Mouse (Mus musculus): ENCODE results near the gene Sstr4. TPM values are rescaled to one million over a fixed set of nuclear protein-coding genes. Genes with fewer than 3 reads are reported as not detected.

Gene Sstr4
- total and polyA plus RNA-seq, 3 experiments: not detected

GRCm38 (mm10) chr2:148396209-148396608 lies 1.1 kb downstream of the Sstr4 start:
- no peaks in the 10 kb centered on the region for H3K4me1 ChIP-seq (ENCODE audit: control insufficient read depth in 1 of 2, insufficient read depth in 2 of 2, low read length in 2 of 2)
- H3K9me3 ChIP-seq (replicated peaks; ENCODE audit: insufficient read depth, low read length): no peaks in the 10 kb centered on the region
- H3K4me3 ChIP-seq (ENCODE audit: control insufficient read depth in 1 of 2, insufficient read depth in 1 of 2, low read depth in 2 of 2, low read length in 2 of 2): no peak overlapping the region
- DNase-seq (ENCODE audit: low read depth, low spot score): no peak
- no peaks in the 10 kb centered on the region for H3K79me2 ChIP-seq (ENCODE audit: control insufficient read depth, insufficient read depth, low read length, poor library complexity)
- no peak overlapping the region for H3K27ac ChIP-seq (ENCODE audit: control insufficient read depth, low read depth, low read length)
- no peak for TF ChIP-seq ZC3H11A (IDR thresholded peaks at IDR 0.05; ENCODE audit: low read depth, low read length)
- no peak for TF ChIP-seq USF1 (IDR thresholded peaks at IDR 0.05; ENCODE audit: low read depth, low read length)
- no peak for TF ChIP-seq GABPA (IDR thresholded peaks at IDR 0.05; ENCODE audit: low read depth, low read length)
- no peak for TF ChIP-seq ZNF384 (IDR thresholded peaks at IDR 0.05; ENCODE audit: low read depth, low read length)
- TF ChIP-seq JUND (IDR thresholded peaks at IDR 0.05; ENCODE audit: low read depth, low read length): no peak
- no peak for TF ChIP-seq GATA1 (IDR thresholded peaks at IDR 0.05; ENCODE audit: low read depth, low read length)
- no peak for TF ChIP-seq MAX (IDR thresholded peaks at IDR 0.05; ENCODE audit: low read length)
- TF ChIP-seq MAZ (IDR thresholded peaks at IDR 0.05; ENCODE audit: low read depth, low read length): no peak
- TF ChIP-seq TBP (IDR thresholded peaks at IDR 0.05; ENCODE audit: low read depth, low read length): no peak
- TF ChIP-seq EP300 (IDR thresholded peaks at IDR 0.05; ENCODE audit: low read depth in 1 of 2, low read length in 2 of 2): no peak
- no peak for TF ChIP-seq MXI1 (IDR thresholded peaks at IDR 0.05; ENCODE audit: low read depth, low read length)
- TF ChIP-seq POLR2A (IDR thresholded peaks at IDR 0.05; ENCODE audit: control insufficient read depth in 1 of 2, insufficient read depth in 1 of 2, low read depth in 1 of 2, low read length in 2 of 2, poor library complexity in 1 of 2): no peak
- TF ChIP-seq ETS1 (IDR thresholded peaks at IDR 0.05; ENCODE audit: low read depth, low read length): no peak
- no peak for TF ChIP-seq USF2 (IDR thresholded peaks at IDR 0.05; ENCODE audit: borderline replicate concordance in 1 of 2, insufficient read depth in 1 of 2, low read depth in 1 of 2, low read length in 2 of 2)
- H3K36me3 ChIP-seq (ENCODE audit: control insufficient read depth in 1 of 2, insufficient read depth in 2 of 2, low read length in 2 of 2): no peaks in the 10 kb centered on the region
- H3K9ac ChIP-seq (ENCODE audit: control insufficient read depth, low read depth, low read length, poor library complexity, severe bottlenecking): no peak overlapping the region
- no peaks in the 10 kb centered on the region for H3K27me3 ChIP-seq (ENCODE audit: control insufficient read depth in 1 of 2, insufficient read depth in 2 of 2, low read length in 2 of 2)

DNA sequence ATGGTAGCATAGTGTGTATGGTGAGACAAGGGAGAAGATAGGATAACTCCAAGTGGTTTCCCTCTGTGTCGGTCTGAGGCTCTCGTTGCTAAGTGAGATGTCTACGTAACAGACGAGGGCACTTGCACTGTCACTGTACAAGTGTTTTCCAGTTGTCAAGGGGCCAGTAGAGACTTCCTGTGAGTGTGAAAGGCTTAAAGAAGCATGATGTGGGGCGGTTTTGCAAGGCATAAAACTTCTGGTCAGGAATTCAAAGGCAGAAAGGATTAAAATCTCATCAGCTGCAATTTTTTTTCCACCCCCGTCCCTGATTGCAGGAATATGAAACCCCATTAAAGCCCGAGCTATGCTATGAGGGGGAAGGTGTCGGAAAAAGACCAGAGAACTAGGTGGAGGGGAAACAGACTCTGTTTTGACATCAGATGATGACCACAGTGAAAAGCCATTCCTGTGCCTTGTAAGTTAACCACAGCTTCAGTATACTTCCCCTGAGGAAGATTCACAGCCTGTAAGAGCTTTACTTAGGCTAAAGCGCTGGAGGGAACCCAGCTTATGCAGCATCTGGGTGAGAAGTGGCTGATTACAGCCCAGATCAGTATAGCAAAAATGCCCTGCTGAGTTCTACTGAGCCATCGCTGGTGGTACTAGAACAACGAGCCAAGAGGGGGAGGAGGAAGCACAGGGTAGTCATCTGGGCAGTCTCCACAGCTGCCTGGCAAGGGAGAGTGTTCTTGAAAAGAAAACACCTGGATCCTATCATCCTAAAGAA lies 2.1 kb downstream of the Sstr4 start:
- TF ChIP-seq GATA1 (IDR thresholded peaks at IDR 0.05; ENCODE audit: low read depth, low read length): no peak
- no peak for TF ChIP-seq ZC3H11A (IDR thresholded peaks at IDR 0.05; ENCODE audit: low read depth, low read length)
- TF ChIP-seq ZMIZ1 (IDR thresholded peaks at IDR 0.05; ENCODE audit: low read depth, low read length): no peak
- no peak for TF ChIP-seq BHLHE40 (IDR thresholded peaks at IDR 0.05; ENCODE audit: borderline replicate concordance, low read depth, low read length)
- no peak for TF ChIP-seq CHD1 (IDR thresholded peaks at IDR 0.05; ENCODE audit: low read depth, low read length)
- TF ChIP-seq ZNF384 (IDR thresholded peaks at IDR 0.05; ENCODE audit: low read depth, low read length): no peak
- TF ChIP-seq SMC3 (IDR thresholded peaks at IDR 0.05; ENCODE audit: low read depth, low read length): no peak
- no peak for TF ChIP-seq ELF1 (IDR thresholded peaks at IDR 0.05; ENCODE audit: low read depth, low read length)
- no peak for TF ChIP-seq POLR2AphosphoS2 (IDR thresholded peaks at IDR 0.05; ENCODE audit: low read length)
- no peak for TF ChIP-seq RAD21 (IDR thresholded peaks at IDR 0.05; ENCODE audit: low read depth, low read length)
- Histone ChIP-seq H3K4me1 (ENCODE audit: control insufficient read depth in 1 of 2, insufficient read depth in 2 of 2, low read length in 2 of 2) (no peaks in the 10 kb centered on the region), H3K4me3 (ENCODE audit: control insufficient read depth in 1 of 2, insufficient read depth in 1 of 2, low read depth in 2 of 2, low read length in 2 of 2) (no peak overlapping the region), H3K27ac (ENCODE audit: control insufficient read depth, low read depth, low read length) (no peak overlapping the region), H3K36me3 (ENCODE audit: control insufficient read depth in 1 of 2, insufficient read depth in 2 of 2, low read length in 2 of 2) (no peaks in the 10 kb centered on the region), H3K27me3 (ENCODE audit: control insufficient read depth in 1 of 2, insufficient read depth in 2 of 2, low read length in 2 of 2) (no peaks in the 10 kb centered on the region), H3K9ac (ENCODE audit: control insufficient read depth, low read depth, low read length, poor library complexity, severe bottlenecking) (no peak overlapping the region), H3K9me3 (replicated peaks; ENCODE audit: insufficient read depth, low read length) (no peaks in the 10 kb centered on the region), H3K79me2 (ENCODE audit: control insufficient read depth, insufficient read depth, low read length, poor library complexity) (no peaks in the 10 kb centered on the region)
- DNase-seq (ENCODE audit: low read depth, low spot score): no peak

All from MEL (cell line).